Mouse (Mus musculus) ES-Bruce4 (cell line): Measurements from ENCODE around the gene Amz1. TPM values are rescaled to one million over a fixed set of nuclear protein-coding genes. Genes with fewer than 3 reads are reported as not detected.
A peak's percentile ranks its signal among the peaks of the same experiment; 100 is the strongest.

Source experiments
- H3K27ac ChIP-seq: 2 replicates; pipeline ENCODE4 v1.5.1; 2012; ENCODE audit warnings: low read length, inconsistent platforms; ENCODE audit not compliant: insufficient read depth
- H3K27me3 ChIP-seq: 2 replicates; pipeline ENCODE4 v1.6.1; 2012; ENCODE audit warnings: mild to moderate bottlenecking, low read length, inconsistent platforms; ENCODE audit not compliant: control insufficient read depth, poor library complexity, insufficient read depth, severe bottlenecking
- H3K36me3 ChIP-seq: 2 replicates; pipeline ENCODE4 v1.6.1; 2012; ENCODE audit warnings: inconsistent platforms, mild to moderate bottlenecking, low read length, moderate library complexity; ENCODE audit not compliant: control insufficient read depth, poor library complexity, insufficient read depth, severe bottlenecking
- H3K4me1 ChIP-seq: one replicate; pipeline ENCODE4 v1.8.1; 2011; ENCODE audit warnings: low read length; ENCODE audit not compliant: control insufficient read depth, insufficient read depth
- H3K4me3 ChIP-seq: 2 replicates; pipeline ENCODE4 v1.5.1; 2011; ENCODE audit warnings: low read depth, mild to moderate bottlenecking, low read length
- H3K9ac ChIP-seq: 2 replicates; pipeline ENCODE4 v1.6.1; 2012; ENCODE audit warnings: low read depth, mild to moderate bottlenecking, inconsistent platforms; ENCODE audit not compliant: poor library complexity, severe bottlenecking
- H3K9me3 ChIP-seq: replicated peaks from 2 replicates; pipeline ENCODE4 v1.6.1; 2012; ENCODE audit warnings: mild to moderate bottlenecking, low read length, inconsistent platforms; ENCODE audit not compliant: control insufficient read depth, poor library complexity, insufficient read depth, severe bottlenecking
- CTCF ChIP-seq: IDR thresholded peaks from one replicate; pipeline ENCODE4 v1.8.1; 2011; ENCODE audit warnings: low read depth, low read length
- EP300 ChIP-seq: IDR thresholded peaks from 2 replicates; pipeline ENCODE4 v1.6.1; 2011; ENCODE audit warnings: low read depth, low read length; ENCODE audit not compliant: insufficient read depth
- POLR2A ChIP-seq: IDR thresholded peaks from one replicate; pipeline ENCODE4 v1.8.1; 2011; ENCODE audit warnings: low read length; ENCODE audit not compliant: insufficient read depth
- polyA plus RNA-seq: library from polyadenylated mRNA; stranded (reverse); fragments of >200 nt; gene quantifications from 2 replicates; pipeline ENCODE4 v1.2.4, GENCODE M21; 2011; ENCODE audit warnings: low read depth; ENCODE audit not compliant: missing spikeins, insufficient read depth, insufficient read length

Amz1 gene
- polyA plus RNA-seq, 1 experiment = 0.60 TPM

DNA sequence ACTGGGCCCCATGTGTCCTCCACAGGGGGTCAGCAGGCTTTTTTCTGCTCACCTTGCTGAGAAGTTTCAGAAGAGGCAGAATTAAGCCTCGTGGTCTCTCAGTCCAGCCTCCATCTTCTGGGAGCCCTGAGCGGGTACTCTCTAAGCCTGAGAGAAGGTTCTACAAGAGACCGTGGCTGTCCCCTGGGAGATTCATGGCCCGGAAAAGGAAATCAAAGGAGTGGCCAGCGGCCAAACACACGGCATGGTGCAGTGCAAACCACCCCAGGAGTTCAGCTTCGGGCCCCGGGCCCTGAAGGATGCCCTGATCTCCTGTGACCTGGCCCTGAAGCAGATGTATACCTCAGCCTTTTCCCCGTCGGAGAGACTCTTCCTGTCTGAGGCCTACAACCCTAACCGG lies 17.1 kb downstream of the Amz1 start:
- no peaks in the 10 kb centered on the region for H3K9me3 ChIP-seq
- TF ChIP-seq EP300 = no peak
- TF ChIP-seq POLR2A = no peak
- TF ChIP-seq CTCF = no peak
- H3K4me3 ChIP-seq = no peak overlapping the region
- H3K9ac ChIP-seq = no peak overlapping the region
- H3K27me3 ChIP-seq = no peaks in the 10 kb centered on the region
- no peaks in the 10 kb centered on the region for H3K36me3 ChIP-seq
- H3K27ac ChIP-seq = no peak overlapping the region
- no peaks in the 10 kb centered on the region for H3K4me1 ChIP-seq

DNA sequence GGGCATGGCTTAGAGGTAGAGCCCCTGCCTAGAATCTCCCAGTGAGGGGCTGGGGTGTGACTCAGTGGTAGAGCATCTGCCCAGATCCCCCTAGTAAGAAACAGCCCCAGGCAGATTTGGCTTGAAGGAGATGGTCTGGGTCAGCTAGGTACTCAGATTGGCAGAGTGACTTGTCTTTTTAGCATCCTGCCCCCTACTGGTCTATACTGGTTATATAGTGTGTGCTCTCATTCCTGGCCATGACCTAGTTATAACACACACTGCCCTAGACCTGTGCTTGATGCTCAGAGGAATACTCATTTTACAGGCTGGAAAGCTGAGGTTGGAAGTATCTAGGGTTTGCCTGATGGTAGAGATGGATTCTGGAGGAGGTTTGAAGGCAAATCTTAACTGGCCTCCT lies 17.9 kb downstream of the Amz1 start:
- TF ChIP-seq POLR2A = no peak
- peak; percentile 1 for TF ChIP-seq CTCF
- no peak for TF ChIP-seq EP300
- Histone ChIP-seq H3K36me3 (no peaks in the 10 kb centered on the region), H3K4me1 (no peaks in the 10 kb centered on the region), H3K27ac (no peak overlapping the region), H3K9me3 (no peaks in the 10 kb centered on the region), H3K9ac (no peak overlapping the region), H3K4me3 (no peak overlapping the region), H3K27me3 (no peaks in the 10 kb centered on the region)

DNA sequence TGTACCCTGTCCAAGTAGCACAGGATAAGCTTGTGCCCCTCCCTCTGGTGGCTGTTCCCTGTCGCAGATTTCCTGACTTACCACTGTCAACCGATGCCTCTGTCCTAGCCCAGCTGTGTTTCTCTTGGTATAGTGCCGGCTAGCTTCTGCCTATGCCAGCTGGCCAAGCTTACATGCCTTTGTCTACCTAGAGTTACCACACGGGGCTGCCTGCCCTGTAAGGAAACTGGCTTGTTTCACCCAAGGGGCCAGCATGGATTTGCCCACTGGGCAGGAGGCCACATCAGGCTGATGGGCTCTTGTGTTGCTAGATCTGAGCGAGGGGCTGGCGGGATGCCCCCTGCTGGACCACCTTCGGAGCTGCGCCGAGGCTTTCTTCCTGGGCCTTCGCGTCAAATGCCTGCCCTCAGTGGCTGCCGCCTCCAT lies 19.8 kb downstream of the Amz1 start:
- no peak for TF ChIP-seq EP300
- TF ChIP-seq CTCF = peak; percentile 61
- Histone ChIP-seq H3K9ac (0 out of 2 replicates have a peak overlapping the region, but pooled peaks have one; percentile 26), H3K36me3 (no peaks in the 10 kb centered on the region), H3K9me3 (no peaks in the 10 kb centered on the region), H3K27ac (no peak overlapping the region), H3K4me3 (0 out of 2 replicates have a peak overlapping the region, but pooled peaks have one; percentile 43), H3K4me1 (no peaks in the 10 kb centered on the region), H3K27me3 (no peaks in the 10 kb centered on the region)

GRCm38 (mm10) chr5:140748425-140748824 lies 24.5 kb downstream of the Amz1 start:
- no peaks in the 10 kb centered on the region for H3K4me1 ChIP-seq

GRCm38 (mm10) chr5:140749062-140749875 lies 25.3 kb downstream of the Amz1 start:
- peak; percentile 93 for TF ChIP-seq CTCF
- 0 out of 2 replicates have a peak, but pooled peaks have one; percentile 10 for TF ChIP-seq EP300
- no peak for TF ChIP-seq POLR2A
- H3K9me3 ChIP-seq = no peaks in the 10 kb centered on the region
- H3K27ac ChIP-seq = no peak overlapping the region
- H3K4me3 ChIP-seq = peak overlapping the region; percentile 65
- no peaks in the 10 kb centered on the region for H3K27me3 ChIP-seq
- H3K36me3 ChIP-seq = no peaks in the 10 kb centered on the region
- no peaks in the 10 kb centered on the region for H3K4me1 ChIP-seq
- H3K9ac ChIP-seq = peak overlapping the region; percentile 29; the same call in 1 of the 2 replicates

More at GRCm38 (mm10) chr5:140748425-140748824, 24.5 kb downstream of the Amz1 start:
- H3K27me3 ChIP-seq = no peaks in the 10 kb centered on the region
- H3K9ac ChIP-seq = no peak overlapping the region
- H3K4me3 ChIP-seq = no peak overlapping the region
- TF ChIP-seq POLR2A = no peak
- TF ChIP-seq EP300 = no peak
- no peak for TF ChIP-seq CTCF
- no peaks in the 10 kb centered on the region for H3K36me3 ChIP-seq
- no peaks in the 10 kb centered on the region for H3K9me3 ChIP-seq
- H3K27ac ChIP-seq = no peak overlapping the region

DNA sequence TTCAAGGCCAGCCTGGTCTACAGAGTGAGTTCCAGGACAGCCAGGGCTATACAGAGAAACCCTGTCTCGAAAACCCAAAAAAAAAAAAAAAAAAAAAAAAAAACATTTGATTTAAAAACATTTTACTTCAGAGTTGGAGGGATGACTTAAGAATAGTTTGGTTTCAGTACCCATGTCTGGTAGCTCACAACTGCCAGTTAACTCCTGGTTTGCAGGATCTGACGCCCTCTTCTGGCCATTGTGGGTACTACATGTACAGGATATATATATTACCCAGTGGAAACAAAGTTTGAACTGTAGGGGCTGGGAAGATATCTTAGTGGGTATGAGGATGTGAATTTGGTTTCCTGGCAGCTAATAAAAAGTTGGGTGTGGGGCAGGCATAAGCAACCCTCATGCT lies 27.0 kb downstream of the Amz1 start:
- TF ChIP-seq EP300 (no peak), CTCF (peak; percentile 19)
- Histone ChIP-seq H3K4me3 (no peak overlapping the region), H3K9ac (no peak overlapping the region)

More for the DNA sequence above, 27.0 kb downstream of the Amz1 start:
- no peaks in the 10 kb centered on the region for H3K4me1 ChIP-seq
- H3K27ac ChIP-seq = no peak overlapping the region
- no peaks in the 10 kb centered on the region for H3K27me3 ChIP-seq
- H3K36me3 ChIP-seq = no peaks in the 10 kb centered on the region
- no peaks in the 10 kb centered on the region for H3K9me3 ChIP-seq
